Comparison of ENCODE assay signal across 18 mouse cellular contexts in genomic region chr8:71276166-71276565, GRCm38 (mm10). TPM values are rescaled to one million over a fixed set of nuclear protein-coding genes. Genes with fewer than 3 reads are reported as not detected.
A peak's percentile ranks its signal among the peaks of the same experiment; 100 is the strongest.
DNase-seq lines count a peak whose midpoint lies in the region; ATAC-seq lines count a peak whose summit lies in the region.
"Had no signal": no experiment of that assay in that cellular context is flagged by ENCODE, and none has a peak within 500 bp of the region (broad histone marks: within the 10 kb centered on the region; RNA-seq: fewer than 3 reads in every experiment).

No protein-coding gene starts in this region.

- H3K9me3 ChIP-seq in liver, embryonic 12.5 days (replicated peaks): no peaks in the 10 kb centered on the region
- no peaks in the 10 kb centered on the region for H3K9me3 ChIP-seq in liver, embryonic 11.5 days (ENCODE audit: control insufficient read depth, low read length)
- H3K9me3 ChIP-seq: embryonic facial prominence, embryonic 13.5 days; forebrain, embryonic 13.5 days; hindbrain, embryonic 13.5 days; intestine, embryonic 15.5 days had no signal

- 85% methylated on average over 3 of the region's 3 CpGs for WGBS in liver, embryonic 12.5 days (ENCODE audit: insufficient replicate concordance)
- WGBS in liver, embryonic 11.5 days: 87% methylated on average over 3 of the region's 3 CpGs

- no peak for DNase-seq in liver, embryonic 11.5 days (ENCODE audit: low spot score)
- DNase-seq in 416B (ENCODE audit: low read depth) (peak; percentile 15), adipocyte (ENCODE audit: low spot score) (no peak)
- DNase-seq in brain, adult 2 months (ENCODE audit: low read depth, low spot score): peak; percentile 52
- DNase-seq: adrenal gland, postnatal 14 days; cerebellum, adult 18-20 months; cerebellum, adult 9-11 months; cerebellum, postnatal 36 days; forebrain, postnatal 0 days; gastrocnemius, postnatal 14 days; heart, adult 2 months; heart, postnatal 10 days had no signal

- no peak overlapping the region for H3K4me3 ChIP-seq in liver, embryonic 12.5 days
- no peak overlapping the region for H3K4me3 ChIP-seq in liver, embryonic 11.5 days (ENCODE audit: low read depth, low read length)
- H3K4me3 ChIP-seq: embryonic facial prominence, embryonic 13.5 days; forebrain, embryonic 13.5 days; heart, adult 2 months; hindbrain, embryonic 13.5 days; intestine, embryonic 15.5 days had no signal

- H3K4me2 ChIP-seq in liver, embryonic 12.5 days: 0 out of 2 replicates have a peak overlapping the region, but pooled peaks have one; percentile 88
- no peak overlapping the region for H3K4me2 ChIP-seq in liver, embryonic 11.5 days
- H3K4me2 ChIP-seq: embryonic facial prominence, embryonic 13.5 days; forebrain, embryonic 13.5 days; hindbrain, embryonic 13.5 days; intestine, embryonic 15.5 days had no signal

- H3K9ac ChIP-seq in liver, embryonic 12.5 days: 0 out of 2 replicates have a peak overlapping the region, but pooled peaks have one; percentile 31
- H3K9ac ChIP-seq in liver, embryonic 11.5 days (ENCODE audit: low read depth, low read length): no peak overlapping the region; the same call in 1 of the 2 replicates
- H3K9ac ChIP-seq: embryonic facial prominence, embryonic 13.5 days; forebrain, embryonic 13.5 days; forebrain, postnatal 0 days; hindbrain, embryonic 13.5 days; intestine, embryonic 15.5 days had no signal

- no peak overlapping the region for H3K27ac ChIP-seq in liver, embryonic 12.5 days
- H3K27ac ChIP-seq in liver, embryonic 11.5 days (ENCODE audit: low read depth, low read length): no peak overlapping the region
- H3K27ac ChIP-seq: embryonic facial prominence, embryonic 13.5 days; forebrain, embryonic 13.5 days; heart, adult 2 months; hindbrain, embryonic 13.5 days; intestine, embryonic 15.5 days had no signal

- H3K36me3 ChIP-seq in liver, embryonic 12.5 days: peaks cover 21% of the 10 kb centered on the region
- 0 out of 2 replicates have a peak, but pooled peaks cover 2% of the 10 kb centered on the region for H3K36me3 ChIP-seq in liver, embryonic 11.5 days (ENCODE audit: control insufficient read depth, insufficient read depth, low read length)
- H3K36me3 ChIP-seq: embryonic facial prominence, embryonic 13.5 days; intestine, embryonic 15.5 days had no signal

- ATAC-seq in liver, embryonic 12.5 days: no peak
- no peak for ATAC-seq in liver, embryonic 11.5 days (replicated peaks; ENCODE audit: low FRiP score)
- no peak for ATAC-seq in megakaryocyte-erythroid progenitor cell, adult 5-6 weeks (replicated peaks; ENCODE audit: low FRiP score, low TSS enrichment, poor library complexity, severe bottlenecking)
- ATAC-seq: forebrain, embryonic 13.5 days; forebrain, postnatal 0 days; intestine, embryonic 15.5 days had no signal

- H3K27me3 ChIP-seq in liver, embryonic 12.5 days (replicated peaks): no peaks in the 10 kb centered on the region
- no peaks in the 10 kb centered on the region for H3K27me3 ChIP-seq in liver, embryonic 11.5 days (replicated peaks; ENCODE audit: control insufficient read depth, insufficient read depth, low read length)
- H3K27me3 ChIP-seq: embryonic facial prominence, embryonic 13.5 days; forebrain, embryonic 13.5 days; hindbrain, embryonic 13.5 days; intestine, embryonic 15.5 days had no signal

- peaks cover 51% of the 10 kb centered on the region for H3K4me1 ChIP-seq in liver, embryonic 12.5 days
- H3K4me1 ChIP-seq in liver, embryonic 11.5 days (replicated peaks; ENCODE audit: control insufficient read depth, insufficient read depth, low read length): peaks cover 23% of the 10 kb centered on the region

RNA-seq across cellular contexts. Expression of gene Haus8, which starts 3.4 kb away (rescaled TPM):
- 60.1 and 62.8 TPM in 2 replicates for polyA plus RNA-seq in liver, embryonic 12.5 days (2016; fragmentation: Nextera tagmentation; extraction: Ambion mirVana)
- 73.3 and 77.0 TPM in 2 replicates for polyA plus RNA-seq in liver, embryonic 11.5 days (2014; fragmentation: Nextera tagmentation; extraction: Ambion mirVana)
- total RNA-seq in megakaryocyte-erythroid progenitor cell, adult 5-6 weeks (2014; fragmentation: Nextera tagmentation): 22.9 and 30.6 TPM in 2 replicates
- 44.1 and 47.5 TPM in 2 replicates for total RNA-seq in megakaryocyte-erythroid progenitor cell, adult 5-6 weeks (2017)

RNA-seq across cellular contexts. Expression of gene Myo9b, which starts 3.7 kb away (rescaled TPM):
- polyA plus RNA-seq in liver, embryonic 12.5 days (2016; fragmentation: Nextera tagmentation; extraction: Ambion mirVana): 13.5 and 13.8 TPM in 2 replicates
- polyA plus RNA-seq in liver, embryonic 11.5 days (2014; fragmentation: Nextera tagmentation; extraction: Ambion mirVana): 19.0 and 20.2 TPM in 2 replicates
- 32.9 and 33.2 TPM in 2 replicates for total RNA-seq in megakaryocyte-erythroid progenitor cell, adult 5-6 weeks (2014; fragmentation: Nextera tagmentation)
- total RNA-seq in megakaryocyte-erythroid progenitor cell, adult 5-6 weeks (2017): 17.6 and 20.4 TPM in 2 replicates

Comparison
In these comparisons a context has a peak if more than half of its experiments do, and no peak if none do; other contexts are left out.
1. DNase-seq: peak in 416B (single experiment) and brain, adult 2 months (single experiment); none in liver, embryonic 11.5 days (single experiment) and adipocyte (single experiment).